Mouse (Mus musculus): Measurements from ENCODE around the gene Ciart. TPM values are rescaled to one million over a fixed set of nuclear protein-coding genes. Genes with fewer than 3 reads are reported as not detected.

The Ciart gene
- 10.2 and 13.2 TPM in 2 replicates for polyA plus RNA-seq (2021; fragmentation: Nextera tagmentation)
- long read RNA-seq, experiment 1, transcript Ciart-201 (6 exons, 1,398 nt): major isoform, 7 of 11 reads
- long read RNA-seq, experiment 1, partial matches to known transcripts: 2 of 11 reads
- long read RNA-seq, experiment 1, other reads (novel, unspliced or antisense): 1 of 11 reads
- long read RNA-seq, experiment 2, transcript Ciart-201 (6 exons, 1,398 nt): major isoform, 22 of 26 reads
- long read RNA-seq, experiment 2, partial matches to known transcripts: 0 of 26 reads
- long read RNA-seq, experiment 2, other reads (novel, unspliced or antisense): 4 of 26 reads

GRCm38 (mm10) chr3:95881979-95882815, at the start of gene Ciart:
TSS of gene Ciart (minus strand) at chr3:95882251.

GRCm38 (mm10) chr3:95928658-95929503, 46.8 kb upstream of the Ciart start, which contains the start of gene Anp32e:
TSS of gene Anp32e (plus strand) at chr3:95929246.

GRCm38 (mm10) chr3:95904568-95904967, 22.5 kb upstream of the Ciart start, which contains the start of gene Car14:
TSS of gene Car14 (minus strand) at chr3:95904691.

GRCm38 (mm10) chr3:95893606-95894316, 11.7 kb upstream of the Ciart start, which contains the start of gene Aph1a:
TSS of gene Aph1a (plus strand) at chr3:95893969.

GRCm38 (mm10) chr3:95891211-95892065, 9.4 kb upstream of the Ciart start, which contains the start of gene BC028528:
TSS of gene BC028528 (minus strand) at chr3:95892005.

GRCm38 (mm10) chr3:95871392-95871867, 10.6 kb downstream of the Ciart start, which contains the start of gene Mrps21:
TSS of gene Mrps21 (minus strand) at chr3:95871519.

GRCm38 (mm10) chr3:95855502-95856089, 26.5 kb downstream of the Ciart start, which contains the start of gene Prpf3:
TSS of gene Prpf3 (minus strand) at chr3:95855885.

Other genes with a start within 250 kb of the Ciart start
- 4.8 and 5.3 TPM in 2 replicates for gene Mcl1, start 223.5 kb downstream of the Ciart start, polyA plus RNA-seq (2021; fragmentation: Nextera tagmentation)
- gene Adamtsl4, start 194.3 kb downstream of the Ciart start, polyA plus RNA-seq (2021; fragmentation: Nextera tagmentation): 3.1 and 3.9 TPM in 2 replicates
- 3.8 and 5.6 TPM in 2 replicates for gene Ecm1, start 142.7 kb downstream of the Ciart start, polyA plus RNA-seq (2021; fragmentation: Nextera tagmentation)
- 26.4 and 29.2 TPM in 2 replicates for gene Tars2, start 122.0 kb downstream of the Ciart start, polyA plus RNA-seq (2021; fragmentation: Nextera tagmentation)
- 37.2 and 41.5 TPM in 2 replicates for gene Rprd2, start 63.4 kb downstream of the Ciart start, polyA plus RNA-seq (2021; fragmentation: Nextera tagmentation)
- gene Prpf3, start 26.4 kb downstream of the Ciart start, polyA plus RNA-seq (2021; fragmentation: Nextera tagmentation): 6.9 and 7.0 TPM in 2 replicates
- 669 and 698 TPM in 2 replicates for gene Mrps21, start 10.7 kb downstream of the Ciart start, polyA plus RNA-seq (2021; fragmentation: Nextera tagmentation)
- gene BC028528, start 9.8 kb upstream of the Ciart start, polyA plus RNA-seq (2021; fragmentation: Nextera tagmentation): 7.1 and 11.0 TPM in 2 replicates
- 35.5 and 57.8 TPM in 2 replicates for gene Aph1a, start 11.7 kb upstream of the Ciart start, polyA plus RNA-seq (2021; fragmentation: Nextera tagmentation)
- gene Car14, start 22.4 kb upstream of the Ciart start, polyA plus RNA-seq (2021; fragmentation: Nextera tagmentation): 13.2 and 37.6 TPM in 2 replicates
- 7.9 and 11.3 TPM in 2 replicates for gene Anp32e, start 47.0 kb upstream of the Ciart start, polyA plus RNA-seq (2021; fragmentation: Nextera tagmentation)
- gene Plekho1, start 113.8 kb upstream of the Ciart start, polyA plus RNA-seq (2021; fragmentation: Nextera tagmentation): 10.1 and 15.2 TPM in 2 replicates
- gene Vps45, start 176.2 kb upstream of the Ciart start, polyA plus RNA-seq (2021; fragmentation: Nextera tagmentation): 20.4 and 23.1 TPM in 2 replicates
- 7.7 and 8.0 TPM in 2 replicates for gene Otud7b, start 222.3 kb upstream of the Ciart start, polyA plus RNA-seq (2021; fragmentation: Nextera tagmentation)